Mouse (Mus musculus): ENCODE results near the gene H2al3. TPM values are rescaled to one million over a fixed set of nuclear protein-coding genes. Genes with fewer than 3 reads are reported as not detected.

Gene H2al3
- total RNA-seq (2021) (not detected), polyA plus RNA-seq (2012; rRNA removed) (not detected in 2 replicates)
- long read RNA-seq: 0 reads

- WGBS: 35% methylated on average over 1 of the region's 1 CpGs
- H3K4me1 ChIP-seq (ENCODE audit: control insufficient read depth, insufficient read depth, low read length): no peaks in the 10 kb centered on the region
- no peak within 1 kb of the TSS for H3K27ac ChIP-seq
Observed at GRCm38 (mm10) chrX:9849403-9849802, at the start of gene H2al3. Gene H2al3 (plus strand): TSS chrX:9849703.

GRCm38 (mm10) chrX:9810101-9810500 lies 39.4 kb upstream of the H2al3 start:
- no peaks in the 10 kb centered on the region for H3K27me3 ChIP-seq (ENCODE audit: control insufficient read depth, insufficient read depth, low read length)
- no peaks in the 10 kb centered on the region for H3K36me3 ChIP-seq (ENCODE audit: control insufficient read depth, insufficient read depth, low read length)
- intact Hi-C loops (cut with DNase I): no loop called here
- H3K27ac ChIP-seq: no peak overlapping the region
- H3K79me2 ChIP-seq (replicated peaks; ENCODE audit: control insufficient read depth, insufficient read depth, low read length): no peaks in the 10 kb centered on the region
- TF ChIP-seq CTCF (IDR thresholded peaks at IDR 0.05) (no peak), EP300 (IDR thresholded peaks at IDR 0.05; ENCODE audit: insufficient read depth, low read depth, low read length) (no peak), POLR2A (IDR thresholded peaks at IDR 0.05; ENCODE audit: insufficient read depth, low read depth, low read length) (no peak)
- H3K4me1 ChIP-seq (ENCODE audit: control insufficient read depth, insufficient read depth, low read length): no peaks in the 10 kb centered on the region
- no peak for DNase-seq
- WGBS: 63% methylated on average over 1 of the region's 1 CpGs
- no peak overlapping the region for H3K9ac ChIP-seq (ENCODE audit: low read depth, low read length)
- no peak overlapping the region for H3K4me3 ChIP-seq

More at GRCm38 (mm10) chrX:9849403-9849802, at the start of gene H2al3:
- no peaks in the 10 kb centered on the region for H3K79me2 ChIP-seq (replicated peaks; ENCODE audit: control insufficient read depth, insufficient read depth, low read length)
- intact Hi-C loops (cut with DNase I): no loop called here
- H3K9ac ChIP-seq (ENCODE audit: low read depth, low read length): no peak within 1 kb of the TSS
- TF ChIP-seq CTCF (IDR thresholded peaks at IDR 0.05) (no peak), EP300 (IDR thresholded peaks at IDR 0.05; ENCODE audit: insufficient read depth, low read depth, low read length) (no peak), POLR2A (IDR thresholded peaks at IDR 0.05; ENCODE audit: insufficient read depth, low read depth, low read length) (no peak)
- DNase-seq: no peak
- no peaks in the 10 kb centered on the region for H3K36me3 ChIP-seq (ENCODE audit: control insufficient read depth, insufficient read depth, low read length)
- no peaks in the 10 kb centered on the region for H3K27me3 ChIP-seq (ENCODE audit: control insufficient read depth, insufficient read depth, low read length)
- no peak within 1 kb of the TSS for H3K4me3 ChIP-seq

GRCm38 (mm10) chrX:9812469-9812868 lies 37.0 kb upstream of the H2al3 start:
- TF ChIP-seq EP300 (IDR thresholded peaks at IDR 0.05; ENCODE audit: insufficient read depth, low read depth, low read length): no peak
- no peaks in the 10 kb centered on the region for H3K79me2 ChIP-seq (replicated peaks; ENCODE audit: control insufficient read depth, insufficient read depth, low read length)
- intact Hi-C loops (cut with DNase I): no loop called here
- H3K27ac ChIP-seq: no peak overlapping the region
- no peaks in the 10 kb centered on the region for H3K27me3 ChIP-seq (ENCODE audit: control insufficient read depth, insufficient read depth, low read length)
- no peaks in the 10 kb centered on the region for H3K4me1 ChIP-seq (ENCODE audit: control insufficient read depth, insufficient read depth, low read length)
- no peak overlapping the region for H3K9ac ChIP-seq (ENCODE audit: low read depth, low read length)
- DNase-seq: no peak
- H3K4me3 ChIP-seq: no peak overlapping the region
- H3K36me3 ChIP-seq (ENCODE audit: control insufficient read depth, insufficient read depth, low read length): no peaks in the 10 kb centered on the region

GRCm38 (mm10) chrX:9834779-9835178 lies 14.7 kb upstream of the H2al3 start:
- Histone ChIP-seq H3K36me3 (ENCODE audit: control insufficient read depth, insufficient read depth, low read length) (no peaks in the 10 kb centered on the region), H3K9ac (ENCODE audit: low read depth, low read length) (no peak overlapping the region), H3K27me3 (ENCODE audit: control insufficient read depth, insufficient read depth, low read length) (no peaks in the 10 kb centered on the region), H3K4me1 (ENCODE audit: control insufficient read depth, insufficient read depth, low read length) (no peaks in the 10 kb centered on the region), H3K4me3 (no peak overlapping the region), H3K27ac (no peak overlapping the region), H3K79me2 (replicated peaks; ENCODE audit: control insufficient read depth, insufficient read depth, low read length) (no peaks in the 10 kb centered on the region)
- intact Hi-C loops (cut with DNase I): no loop called here
- WGBS: 63% methylated on average over 2 of the region's 2 CpGs
- no peak for DNase-seq
- TF ChIP-seq POLR2A (IDR thresholded peaks at IDR 0.05; ENCODE audit: insufficient read depth, low read depth, low read length) (no peak), EP300 (IDR thresholded peaks at IDR 0.05; ENCODE audit: insufficient read depth, low read depth, low read length) (no peak), CTCF (IDR thresholded peaks at IDR 0.05) (no peak)

- WGBS: 64% methylated on average over 3 of the region's 3 CpGs
- H3K27ac ChIP-seq: no peak within 1 kb of the TSS
- intact Hi-C loops (cut with DNase I): no loop called here
- H3K36me3 ChIP-seq (ENCODE audit: control insufficient read depth, insufficient read depth, low read length): no peaks in the 10 kb centered on the region
- H3K9ac ChIP-seq (ENCODE audit: low read depth, low read length): no peak within 1 kb of the TSS
- no peak for DNase-seq
- H3K79me2 ChIP-seq (replicated peaks; ENCODE audit: control insufficient read depth, insufficient read depth, low read length): no peaks in the 10 kb centered on the region
- no peaks in the 10 kb centered on the region for H3K27me3 ChIP-seq (ENCODE audit: control insufficient read depth, insufficient read depth, low read length)
- no peak within 1 kb of the TSS for H3K4me3 ChIP-seq
- no peak for TF ChIP-seq CTCF (IDR thresholded peaks at IDR 0.05)
- TF ChIP-seq POLR2A (IDR thresholded peaks at IDR 0.05; ENCODE audit: insufficient read depth, low read depth, low read length): no peak
- TF ChIP-seq EP300 (IDR thresholded peaks at IDR 0.05; ENCODE audit: insufficient read depth, low read depth, low read length): no peak
- H3K4me1 ChIP-seq (ENCODE audit: control insufficient read depth, insufficient read depth, low read length): no peaks in the 10 kb centered on the region
Observed at GRCm38 (mm10) chrX:9846628-9847027, 2.9 kb upstream of the H2al3 start, which contains the start of gene Hypm. Gene Hypm (plus strand): TSS chrX:9846928.

- TF ChIP-seq CTCF (IDR thresholded peaks at IDR 0.05) (no peak), POLR2A (IDR thresholded peaks at IDR 0.05; ENCODE audit: insufficient read depth, low read depth, low read length) (no peak), EP300 (IDR thresholded peaks at IDR 0.05; ENCODE audit: insufficient read depth, low read depth, low read length) (no peak)
- DNase-seq: no peak
- H3K27me3 ChIP-seq (ENCODE audit: control insufficient read depth, insufficient read depth, low read length): no peaks in the 10 kb centered on the region
- H3K27ac ChIP-seq: no peak overlapping the region
- no peaks in the 10 kb centered on the region for H3K36me3 ChIP-seq (ENCODE audit: control insufficient read depth, insufficient read depth, low read length)
- no peak overlapping the region for H3K4me3 ChIP-seq
- H3K4me1 ChIP-seq (ENCODE audit: control insufficient read depth, insufficient read depth, low read length): no peaks in the 10 kb centered on the region
- no peaks in the 10 kb centered on the region for H3K79me2 ChIP-seq (replicated peaks; ENCODE audit: control insufficient read depth, insufficient read depth, low read length)
- intact Hi-C loops (cut with DNase I): no loop called here
- 81% methylated on average over 2 of the region's 2 CpGs for WGBS
- no peak overlapping the region for H3K9ac ChIP-seq (ENCODE audit: low read depth, low read length)
Observed at GRCm38 (mm10) chrX:9861859-9862258, 12.4 kb downstream of the H2al3 start.

All from heart, adult 2 months (tissue).